Mouse (Mus musculus): Measurements from ENCODE around the gene Lrmda.

Gene Lrmda

GRCm38 (mm10) chr14:22649985-22650984 lies 630.8 kb downstream of the Lrmda start:
- no peak for DNase-seq (ENCODE audit: low read depth)

- no peak for DNase-seq (ENCODE audit: low read depth)
Measured at GRCm38 (mm10) chr14:22651131-22651952, 631.8 kb downstream of the Lrmda start.

- DNase-seq (ENCODE audit: low read depth), result no peak
Measured at GRCm38 (mm10) chr14:22662496-22662895, 643.0 kb downstream of the Lrmda start.

GRCm38 (mm10) chr14:22666437-22666836 lies 646.9 kb downstream of the Lrmda start:
- DNase-seq (ENCODE audit: low read depth), result no peak

- no peak for DNase-seq (ENCODE audit: low read depth)
Measured at GRCm38 (mm10) chr14:22668302-22668701, 648.8 kb downstream of the Lrmda start.

GRCm38 (mm10) chr14:22668711-22669110 lies 649.2 kb downstream of the Lrmda start:
- DNase-seq (ENCODE audit: low read depth), result no peak

GRCm38 (mm10) chr14:22673581-22673980 lies 654.1 kb downstream of the Lrmda start:
- DNase-seq (ENCODE audit: low read depth), result no peak

- no peak for DNase-seq (ENCODE audit: low read depth)
Measured at GRCm38 (mm10) chr14:22679008-22679704, 659.6 kb downstream of the Lrmda start.

- no peak for DNase-seq (ENCODE audit: low read depth)
Measured at GRCm38 (mm10) chr14:22679705-22680643, 660.5 kb downstream of the Lrmda start.

- no peak for DNase-seq (ENCODE audit: low read depth)
Measured at GRCm38 (mm10) chr14:22686886-22687285, 667.4 kb downstream of the Lrmda start.

- DNase-seq (ENCODE audit: low read depth), result no peak
Measured at GRCm38 (mm10) chr14:22688399-22688798, 668.9 kb downstream of the Lrmda start.

- DNase-seq (ENCODE audit: low read depth), result no peak
Measured at GRCm38 (mm10) chr14:22695448-22695847, 675.9 kb downstream of the Lrmda start.

GRCm38 (mm10) chr14:22695931-22696365 lies 676.4 kb downstream of the Lrmda start:
- DNase-seq (ENCODE audit: low read depth), result no peak

- no peak for DNase-seq (ENCODE audit: low read depth)
Measured at GRCm38 (mm10) chr14:22700236-22700635, 680.7 kb downstream of the Lrmda start.

GRCm38 (mm10) chr14:22700690-22701089 lies 681.2 kb downstream of the Lrmda start:
- no peak for DNase-seq (ENCODE audit: low read depth)

- DNase-seq (ENCODE audit: low read depth), result no peak
Measured at GRCm38 (mm10) chr14:22707958-22708701, 688.6 kb downstream of the Lrmda start.

- no peak for DNase-seq (ENCODE audit: low read depth)
Measured at GRCm38 (mm10) chr14:22710071-22710661, 690.7 kb downstream of the Lrmda start.

GRCm38 (mm10) chr14:22712388-22712787 lies 692.9 kb downstream of the Lrmda start:
- DNase-seq (ENCODE audit: low read depth), result no peak

GRCm38 (mm10) chr14:22715581-22716378 lies 696.3 kb downstream of the Lrmda start:
- DNase-seq (ENCODE audit: low read depth), result no peak
